Mouse (Mus musculus) urinary bladder, adult 2 months (tissue): Measurements from ENCODE around the gene Slc27a3. TPM values are rescaled to one million over a fixed set of nuclear protein-coding genes. Genes with fewer than 3 reads are reported as not detected.

ENCODE experiments used
- DNase-seq: peaks from one replicate; pipeline ENCODE4 v3.0.0; 2022; ENCODE audit warnings: low spot score
- polyA plus RNA-seq: library from polyadenylated mRNA; depleted of rRNA; stranded (reverse); fragments of >200 nt; gene quantifications from 2 replicates; pipeline ENCODE4 v1.2.3, GENCODE M21; 2012; rRNA removed

The Slc27a3 gene
- polyA plus RNA-seq: 9.2 and 11.0 TPM in 2 replicates

- no peak for DNase-seq
These were observed at the start of gene Slc27a3 for GRCm38 (mm10) chr3:90389511-90390490. Gene Slc27a3, minus strand, starts transcription at chr3:90389938.

DNA sequence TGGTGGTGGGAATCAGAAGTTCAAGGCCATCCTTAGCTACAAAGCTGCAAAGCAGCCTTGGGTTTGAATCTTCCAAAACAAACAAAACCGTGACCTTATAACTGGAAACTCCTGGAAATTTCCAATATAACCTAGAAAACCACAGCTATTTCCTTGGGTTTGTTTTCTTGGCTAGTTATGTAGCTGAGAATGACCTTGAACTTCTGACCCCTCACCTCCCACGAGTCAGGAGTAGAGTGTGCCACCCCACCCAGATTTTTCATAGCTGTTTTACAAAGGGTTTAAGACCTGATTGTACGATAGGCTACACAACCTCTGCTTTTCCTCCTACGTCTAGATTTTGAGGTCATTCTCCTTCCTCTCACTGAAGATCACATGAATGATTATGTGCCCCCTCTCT is 47.4 kb upstream of the Slc27a3 start:
- no peak for DNase-seq

GRCm38 (mm10) chr3:90434073-90434730 is 44.5 kb upstream of the Slc27a3 start:
- DNase-seq: no peak

DNA sequence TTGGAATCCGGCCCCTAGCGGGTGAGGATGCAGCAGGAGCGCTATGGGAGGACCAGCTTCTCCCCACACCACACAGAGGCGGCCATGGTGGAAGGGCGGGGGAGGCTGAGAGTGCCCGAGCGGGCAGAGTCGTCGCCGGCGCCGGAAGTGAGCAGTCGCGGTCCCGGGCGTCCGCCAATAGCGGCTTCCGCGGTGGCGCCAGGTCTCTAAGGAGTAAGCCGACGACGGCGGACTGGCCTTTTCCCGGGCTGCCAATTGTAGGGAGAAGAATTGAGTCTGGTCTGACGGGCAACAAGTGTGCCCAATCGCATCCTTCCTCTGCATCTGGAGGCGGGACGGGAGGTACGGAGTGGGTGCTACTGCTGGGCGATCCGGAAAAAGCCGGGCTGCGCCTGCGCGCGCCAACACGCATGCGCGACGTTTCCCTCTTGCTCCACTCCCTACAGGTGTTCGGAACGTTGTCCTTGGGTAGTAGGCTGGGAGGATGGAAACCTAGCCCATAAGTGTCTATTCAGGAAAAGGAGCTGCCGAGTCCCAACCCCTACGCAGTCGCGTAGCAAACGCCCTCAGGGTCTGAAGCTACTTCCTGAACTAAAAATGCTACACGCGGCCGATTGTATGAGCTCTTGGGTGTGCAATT is 43.8 kb upstream of the Slc27a3 start, which contains the start of gene Ints3:
Ints3 (minus strand) TSS at position 242 of the 640 bp plus-strand sequence.
- peak; percentile 97 for DNase-seq

DNA sequence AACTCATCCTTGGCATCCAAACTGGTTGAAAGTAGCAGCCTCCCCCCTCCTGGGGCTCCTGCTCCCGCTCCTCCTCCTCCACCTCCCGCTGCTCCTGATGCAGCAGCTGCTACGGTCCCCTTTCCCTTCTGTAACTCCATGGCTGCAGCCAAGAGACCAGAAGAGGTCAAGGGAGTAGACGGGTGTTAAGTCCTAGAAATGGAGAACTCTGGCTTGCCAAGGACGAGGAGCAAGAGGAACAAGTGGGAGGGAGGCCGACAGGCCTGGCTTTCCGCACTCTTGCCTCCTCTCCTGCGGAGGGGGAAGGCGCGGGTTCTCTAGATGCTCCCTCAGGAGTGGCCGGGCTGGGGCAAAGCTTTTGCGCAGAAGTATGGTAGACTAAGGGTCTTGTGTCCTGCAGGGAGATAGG is 43.1 kb upstream of the Slc27a3 start:
- DNase-seq: no peak

- DNase-seq: no peak
These were observed 42.6 kb upstream of the Slc27a3 start for GRCm38 (mm10) chr3:90432348-90432747.

GRCm38 (mm10) chr3:90429576-90429975 is 39.8 kb upstream of the Slc27a3 start:
- DNase-seq: no peak

GRCm38 (mm10) chr3:90428186-90428585 is 38.4 kb upstream of the Slc27a3 start:
- no peak for DNase-seq

GRCm38 (mm10) chr3:90427574-90427973 is 37.8 kb upstream of the Slc27a3 start:
- DNase-seq: no peak

DNA sequence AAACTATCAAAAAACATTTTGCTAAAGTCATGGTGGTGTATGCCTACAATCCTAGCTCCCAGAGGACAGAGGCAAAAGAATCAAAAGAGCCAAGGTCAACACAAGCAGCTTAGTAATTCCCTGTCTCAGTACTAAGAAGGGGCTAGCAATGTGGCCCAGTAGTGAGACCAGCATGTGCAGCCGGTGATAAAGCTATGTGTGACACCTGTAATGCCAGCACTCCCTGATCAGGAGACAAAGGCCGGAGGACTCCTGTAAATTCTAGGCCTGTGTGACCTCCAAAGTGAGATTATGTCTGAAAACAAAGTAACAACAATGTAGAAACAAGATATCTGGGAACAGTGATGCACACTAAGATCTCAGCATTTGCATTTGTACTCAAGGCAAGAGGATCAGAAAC is 35.8 kb upstream of the Slc27a3 start:
- DNase-seq: no peak

DNA sequence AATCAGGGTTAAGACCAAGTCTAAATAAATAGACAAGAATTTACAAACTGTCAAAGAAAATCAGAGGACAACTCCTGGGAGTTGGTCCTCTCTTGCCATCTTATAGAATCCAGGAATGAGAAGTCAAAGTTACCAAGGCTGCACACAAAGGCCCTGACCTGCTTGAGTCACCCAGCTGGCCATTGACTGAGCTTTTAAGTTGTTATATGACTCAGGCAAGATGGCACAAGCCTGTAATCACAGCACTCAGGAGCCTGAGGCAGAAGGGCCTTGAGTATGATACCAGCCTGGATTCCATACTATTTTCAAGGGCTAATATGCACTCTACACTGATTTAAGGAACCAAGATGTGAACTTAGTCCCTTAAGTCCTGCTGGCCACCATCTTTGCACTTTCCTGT is 33.8 kb upstream of the Slc27a3 start:
- DNase-seq: no peak

- no peak for DNase-seq
These were observed 31.0 kb upstream of the Slc27a3 start for GRCm38 (mm10) chr3:90420696-90421095.

DNA sequence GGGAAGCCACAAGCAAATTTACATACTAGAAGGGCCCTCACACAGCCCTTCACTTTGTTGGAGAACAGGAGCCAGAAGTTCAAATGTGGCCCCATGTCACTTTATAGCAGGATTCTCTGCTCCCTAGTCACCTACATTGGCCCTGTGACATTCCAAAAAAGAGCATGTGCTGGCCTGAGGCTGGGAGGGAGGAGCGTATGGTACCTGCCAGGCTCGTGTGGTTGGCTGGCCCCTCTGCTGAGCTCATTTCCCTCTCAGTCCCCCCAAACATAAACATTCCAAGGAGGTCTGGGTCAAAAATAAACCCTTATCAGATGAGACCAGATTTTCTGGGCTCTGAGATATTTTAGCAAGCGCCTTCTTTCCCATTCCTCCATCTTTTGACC is 23.3 kb upstream of the Slc27a3 start:
- no peak for DNase-seq

DNA sequence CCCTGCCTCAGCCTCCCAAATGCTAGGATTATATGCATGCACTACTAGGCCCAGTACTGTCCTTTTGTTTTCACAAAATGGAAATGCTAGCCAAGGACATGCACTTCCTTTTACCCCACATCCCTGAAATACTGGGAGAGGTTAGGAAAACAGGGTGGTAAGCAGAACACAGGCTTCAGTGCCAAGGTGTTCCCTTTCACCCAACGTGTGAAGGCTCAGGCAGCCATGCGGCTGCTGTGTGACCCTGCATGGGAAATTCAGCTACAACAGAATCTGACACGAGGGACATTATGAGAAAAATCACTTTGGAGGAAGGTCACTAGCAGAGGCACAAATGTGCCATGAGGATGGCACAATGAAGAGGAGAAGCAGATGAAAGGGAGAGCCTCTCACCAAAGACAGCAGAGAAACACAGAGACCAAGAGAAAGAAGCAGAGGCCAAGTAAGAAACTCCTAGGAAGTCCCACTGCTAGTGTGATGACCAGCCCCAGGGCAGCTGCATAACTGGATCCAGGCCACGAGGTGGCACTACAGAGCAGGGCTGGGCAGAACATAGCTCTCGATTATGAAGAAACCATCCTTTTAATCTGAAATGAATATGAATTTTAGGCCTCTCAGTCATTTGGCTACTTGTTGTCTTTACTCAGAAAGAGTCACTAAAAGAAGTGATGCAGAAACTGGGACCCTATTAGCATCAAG is 22.7 kb upstream of the Slc27a3 start:
- peak; percentile 47 for DNase-seq

DNA sequence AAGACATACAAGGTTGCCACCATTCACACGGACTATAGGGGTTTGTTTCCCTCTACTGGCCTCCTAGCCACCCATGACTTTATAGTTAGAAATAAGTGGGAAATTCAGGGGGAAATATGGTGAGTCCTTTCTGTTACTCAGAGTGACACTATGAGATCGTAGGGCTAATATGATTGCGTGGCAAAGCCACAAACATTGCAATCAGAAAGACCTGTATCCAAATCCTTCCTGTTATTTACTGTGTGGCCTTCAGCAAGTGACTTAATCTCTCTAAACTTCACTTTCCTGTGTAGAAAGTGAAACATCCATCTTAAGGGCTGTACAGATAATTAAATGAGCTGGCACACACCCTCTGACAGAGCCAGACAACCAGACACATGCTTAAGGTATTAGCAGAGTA is 19.0 kb upstream of the Slc27a3 start:
- DNase-seq: no peak

DNA sequence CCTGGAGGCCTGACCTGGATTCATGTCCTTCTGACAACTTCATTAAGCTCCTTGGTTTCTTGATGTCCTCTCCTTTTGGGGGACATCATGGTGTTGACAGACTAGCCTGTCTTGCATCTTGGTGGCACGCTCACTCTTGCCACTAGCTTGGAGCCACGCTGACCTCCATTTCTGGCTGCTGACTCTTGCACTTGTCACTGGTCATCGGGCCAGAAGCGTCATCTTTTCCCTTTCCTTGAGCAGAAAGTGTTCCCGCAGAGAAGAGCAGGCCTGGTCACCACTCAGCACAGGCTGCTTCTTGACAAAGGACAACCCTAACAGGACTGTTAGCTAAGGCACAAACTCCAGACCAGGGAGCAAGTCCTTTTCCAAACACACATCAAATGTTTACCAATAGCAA is 16.7 kb upstream of the Slc27a3 start:
- no peak for DNase-seq

- no peak for DNase-seq
These were observed 14.9 kb upstream of the Slc27a3 start for GRCm38 (mm10) chr3:90404609-90405008.

DNA sequence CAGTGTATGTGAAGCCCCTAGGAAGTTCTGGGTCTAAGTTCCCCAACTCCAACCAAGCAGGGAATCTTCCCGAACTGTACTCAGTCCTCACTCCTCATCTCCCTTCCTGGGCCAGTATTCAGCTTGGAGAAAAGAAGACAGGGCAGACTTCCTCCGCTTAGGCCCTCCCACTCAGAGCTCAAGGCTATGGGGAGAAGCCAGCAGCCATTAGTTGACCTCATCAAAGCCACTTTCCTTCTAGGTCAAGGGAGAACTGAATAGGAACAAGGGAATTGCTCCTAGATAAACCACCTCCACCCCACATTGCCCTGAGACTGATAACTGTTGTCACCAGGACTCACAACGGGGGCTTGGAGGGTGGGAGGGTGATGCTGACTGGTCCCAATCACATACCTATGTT is 14.4 kb upstream of the Slc27a3 start:
- DNase-seq: no peak

DNA sequence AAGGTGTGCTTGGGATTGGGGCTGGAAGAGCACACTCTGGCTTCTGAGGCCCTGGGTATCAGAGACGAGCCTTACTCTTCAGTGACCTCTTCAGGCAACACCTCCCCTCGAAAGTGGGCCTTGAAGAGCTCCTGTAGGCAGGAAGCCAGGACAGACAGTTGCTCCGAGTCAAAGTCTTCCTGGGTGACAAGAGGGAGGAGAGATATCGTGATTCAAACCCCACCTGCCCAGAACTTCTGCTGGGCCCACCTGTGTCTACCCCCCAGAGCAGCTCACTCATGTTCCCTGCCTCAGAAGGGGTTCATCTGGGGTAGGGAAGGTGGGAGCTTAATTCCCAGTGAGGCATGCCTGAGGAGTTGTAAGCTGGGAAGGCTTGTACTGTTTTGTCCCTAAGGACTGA is 11.3 kb upstream of the Slc27a3 start:
- no peak for DNase-seq

DNA sequence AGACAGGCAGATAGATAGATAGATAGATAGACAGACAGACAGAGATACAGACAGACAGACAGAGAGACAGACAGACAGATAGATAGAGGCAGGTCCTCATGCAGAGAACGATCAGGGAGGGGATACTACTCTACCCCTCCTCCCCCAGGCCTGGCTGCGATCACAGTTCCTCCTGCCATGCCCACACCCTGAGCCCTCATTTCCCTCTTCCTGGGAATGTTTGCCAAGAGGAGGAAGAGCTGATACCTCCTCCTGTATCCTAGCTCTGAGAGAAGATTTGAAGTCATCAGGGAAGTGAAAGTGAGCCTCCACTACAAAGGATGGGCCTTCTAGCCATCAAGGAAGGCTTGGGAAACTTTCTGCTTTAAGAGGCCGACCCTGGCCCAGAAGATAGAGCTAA is 5.9 kb upstream of the Slc27a3 start:
- no peak for DNase-seq

GRCm38 (mm10) chr3:90392661-90393060 is 2.9 kb upstream of the Slc27a3 start:
- DNase-seq: no peak

DNA sequence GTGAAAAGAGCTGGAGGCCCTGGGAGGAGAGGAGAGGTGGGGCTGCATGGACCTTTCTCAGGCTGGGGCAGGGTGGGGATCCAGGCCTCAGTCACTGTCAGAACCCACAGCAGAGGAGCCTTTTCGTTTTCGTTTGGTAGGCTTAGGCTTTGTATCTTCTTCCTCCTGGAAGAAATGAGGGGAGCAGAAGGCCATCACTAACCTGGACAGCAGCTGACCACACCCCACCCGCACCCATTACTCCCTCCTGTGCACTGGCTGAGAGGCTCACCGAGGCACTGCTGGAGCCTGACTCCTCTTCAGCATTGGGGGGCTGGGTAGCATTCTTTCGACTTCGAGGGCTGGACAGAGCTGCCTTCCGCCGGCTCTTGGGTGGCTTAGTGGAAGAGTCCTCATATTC is 2.2 kb upstream of the Slc27a3 start:
- DNase-seq: no peak
